Mouse (Mus musculus) liver, embryonic 14.5 days (tissue): ENCODE measurements at regions not wholly inside any gene's neighbourhood (a gene's known extent, or its start where the extent isn't known, plus 50 kb on each side); places are given as distances from the start of the nearest gene placed in this dataset.

ENCODE experiments used
- CTCF ChIP-seq: IDR thresholded peaks from 2 replicates; pipeline ENCODE4 v1.5.1; 2016; ENCODE audit warnings: antibody characterized with exemption, low read depth, control low read depth
- EP300 ChIP-seq: IDR thresholded peaks from 2 replicates; pipeline ENCODE4 v1.6.1; 2016; ENCODE audit warnings: antibody characterized with exemption, low read depth

- TF ChIP-seq EP300: peak; percentile 48; the same call in 1 of the 2 replicates
- TF ChIP-seq CTCF: no peak
Measured at GRCm38 (mm10) chr2:103872277-103872636, 74.8 kb upstream of the Caprin1 start.
